Mouse (Mus musculus): Measurements from ENCODE around the gene Usf3.

Gene Usf3

GRCm38 (mm10) chr16:44253797-44254634 is 81.0 kb downstream of the Usf3 start:
- peaks cover 6% of the 10 kb centered on the region for H3K4me1 ChIP-seq (replicated peaks; ENCODE audit: low read depth, low read length)
- H3K27me3 ChIP-seq (ENCODE audit: insufficient read depth, low read length): 0 out of 2 replicates have a peak, but pooled peaks cover 3% of the 10 kb centered on the region
- H3K36me3 ChIP-seq (ENCODE audit: insufficient read depth, low read length): no peaks in the 10 kb centered on the region
- no peak for TF ChIP-seq POU5F1 (IDR thresholded peaks at IDR 0.05; ENCODE audit: borderline replicate concordance, low read length)
- TF ChIP-seq CTCF (conservative IDR thresholded peaks at IDR 0.05; ENCODE audit: low read length): no peak
- TF ChIP-seq NANOG (IDR thresholded peaks at IDR 0.05; ENCODE audit: borderline replicate concordance, low read length): no peak
- H3K9me3 ChIP-seq (ENCODE audit: low read length): no peaks in the 10 kb centered on the region
- no peak overlapping the region for H3K4me3 ChIP-seq (replicated peaks; ENCODE audit: low read length)

DNA sequence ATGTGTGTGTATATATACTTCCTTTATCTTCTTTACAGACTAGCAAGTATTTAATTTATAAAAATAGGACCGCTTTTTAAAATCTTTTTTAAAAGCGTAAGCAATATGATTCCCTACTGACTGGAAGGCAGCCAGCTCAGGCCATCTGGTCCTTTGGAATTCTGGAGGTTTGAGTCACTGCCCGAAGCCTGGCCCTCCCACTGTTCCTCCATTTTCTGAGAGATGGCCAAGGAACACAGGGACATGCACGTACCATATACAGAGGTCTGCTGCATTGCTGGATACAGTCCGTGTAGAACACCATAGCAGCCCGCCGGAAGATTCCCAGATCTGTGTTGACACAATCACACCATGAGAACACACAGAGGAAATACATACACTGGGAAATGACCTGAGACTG is 81.7 kb downstream of the Usf3 start:
- TF ChIP-seq CTCF (conservative IDR thresholded peaks at IDR 0.05; ENCODE audit: low read length) (no peak), NANOG (IDR thresholded peaks at IDR 0.05; ENCODE audit: borderline replicate concordance, low read length) (no peak), POU5F1 (IDR thresholded peaks at IDR 0.05; ENCODE audit: borderline replicate concordance, low read length) (no peak)
- no peaks in the 10 kb centered on the region for H3K9me3 ChIP-seq (ENCODE audit: low read length)
- H3K27me3 ChIP-seq (ENCODE audit: insufficient read depth, low read length): 0 out of 2 replicates have a peak, but pooled peaks cover 3% of the 10 kb centered on the region
- H3K4me1 ChIP-seq (replicated peaks; ENCODE audit: low read depth, low read length): peaks cover 6% of the 10 kb centered on the region
- H3K4me3 ChIP-seq (replicated peaks; ENCODE audit: low read length): no peak overlapping the region
- H3K36me3 ChIP-seq (ENCODE audit: insufficient read depth, low read length): no peaks in the 10 kb centered on the region

DNA sequence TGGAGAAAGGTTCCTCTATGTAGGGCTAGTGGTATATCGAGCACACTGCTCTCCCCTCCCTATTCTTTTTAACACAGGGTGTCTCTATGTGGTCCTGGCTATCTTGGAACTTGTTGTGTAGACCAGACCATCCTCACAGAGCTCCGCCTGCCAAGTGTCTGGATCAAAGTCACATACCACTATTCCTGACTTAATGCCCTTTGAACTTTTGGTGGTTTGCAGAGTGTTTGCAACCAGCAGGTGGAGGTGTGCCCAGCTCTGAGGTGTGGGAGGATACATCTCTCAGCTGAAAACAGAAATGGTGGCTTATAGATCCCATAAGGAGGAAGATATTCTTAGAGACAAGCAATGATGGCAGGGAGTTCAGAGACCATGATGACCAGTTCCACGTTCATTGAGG is 84.4 kb downstream of the Usf3 start:
- 0 out of 2 replicates have a peak, but pooled peaks cover 3% of the 10 kb centered on the region for H3K27me3 ChIP-seq (ENCODE audit: insufficient read depth, low read length)
- TF ChIP-seq POU5F1 (IDR thresholded peaks at IDR 0.05; ENCODE audit: borderline replicate concordance, low read length) (no peak), CTCF (conservative IDR thresholded peaks at IDR 0.05; ENCODE audit: low read length) (no peak)
- H3K4me3 ChIP-seq (replicated peaks; ENCODE audit: low read length): no peak overlapping the region
- H3K4me1 ChIP-seq (replicated peaks; ENCODE audit: low read depth, low read length): no peaks in the 10 kb centered on the region
- H3K9me3 ChIP-seq (ENCODE audit: low read length): no peaks in the 10 kb centered on the region
- H3K36me3 ChIP-seq (ENCODE audit: insufficient read depth, low read length): no peaks in the 10 kb centered on the region

DNA sequence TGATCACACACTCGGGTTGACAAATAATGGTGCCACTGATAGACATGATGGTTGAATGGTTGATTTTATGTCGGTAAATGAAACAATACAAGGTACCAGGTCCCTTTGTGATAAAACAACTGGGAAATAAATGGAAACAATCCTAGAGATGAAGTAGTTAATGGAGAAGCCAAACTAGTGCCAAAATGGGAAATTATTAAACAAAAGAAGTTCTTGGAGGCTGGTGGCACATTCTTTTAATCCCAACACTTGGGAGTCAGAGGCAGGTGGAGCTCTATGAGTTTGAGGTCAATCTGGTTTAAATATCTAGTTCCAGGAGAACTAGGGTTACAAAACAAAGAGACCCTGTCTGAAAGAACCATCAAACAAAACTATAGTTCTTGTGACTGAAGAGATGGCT is 91.9 kb downstream of the Usf3 start:
- peaks cover 5% of the 10 kb centered on the region for H3K4me1 ChIP-seq (replicated peaks; ENCODE audit: low read depth, low read length)
- no peaks in the 10 kb centered on the region for H3K27me3 ChIP-seq (ENCODE audit: insufficient read depth, low read length)
- H3K9me3 ChIP-seq (ENCODE audit: low read length): no peaks in the 10 kb centered on the region
- no peak overlapping the region for H3K4me3 ChIP-seq (replicated peaks; ENCODE audit: low read length)
- no peaks in the 10 kb centered on the region for H3K36me3 ChIP-seq (ENCODE audit: insufficient read depth, low read length)
- TF ChIP-seq NANOG (IDR thresholded peaks at IDR 0.05; ENCODE audit: borderline replicate concordance, low read length): no peak

DNA sequence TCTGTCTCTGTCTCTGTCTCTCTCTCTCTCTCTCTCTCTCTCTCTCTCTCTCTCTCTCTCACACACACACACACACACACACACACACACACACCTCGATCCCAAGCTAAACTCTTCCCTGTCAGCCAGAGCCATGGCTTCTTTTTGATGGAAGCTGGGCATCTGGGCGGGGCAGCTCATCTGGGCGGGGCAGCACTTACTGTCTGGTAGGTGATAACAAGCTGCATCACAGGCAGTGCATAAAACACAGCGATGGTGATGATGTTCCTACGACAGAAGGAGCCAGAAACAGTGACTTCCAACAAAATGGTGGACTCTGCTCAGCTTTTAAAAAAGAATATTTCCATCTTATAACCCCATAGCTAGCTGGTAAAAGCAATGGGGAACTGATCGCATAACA is 92.5 kb downstream of the Usf3 start:
- TF ChIP-seq NANOG (IDR thresholded peaks at IDR 0.05; ENCODE audit: borderline replicate concordance, low read length): no peak
- no peak for TF ChIP-seq POU5F1 (IDR thresholded peaks at IDR 0.05; ENCODE audit: borderline replicate concordance, low read length)
- no peak for TF ChIP-seq CTCF (conservative IDR thresholded peaks at IDR 0.05; ENCODE audit: low read length)
- Histone ChIP-seq H3K36me3 (ENCODE audit: insufficient read depth, low read length) (no peaks in the 10 kb centered on the region), H3K9me3 (ENCODE audit: low read length) (no peaks in the 10 kb centered on the region), H3K4me1 (replicated peaks; ENCODE audit: low read depth, low read length) (peaks cover 5% of the 10 kb centered on the region), H3K27me3 (ENCODE audit: insufficient read depth, low read length) (no peaks in the 10 kb centered on the region), H3K4me3 (replicated peaks; ENCODE audit: low read length) (no peak overlapping the region)

GRCm38 (mm10) chr16:44268541-44269215 is 95.6 kb downstream of the Usf3 start:
- no peaks in the 10 kb centered on the region for H3K9me3 ChIP-seq (ENCODE audit: low read length)
- TF ChIP-seq POU5F1 (IDR thresholded peaks at IDR 0.05; ENCODE audit: borderline replicate concordance, low read length): no peak
- no peak for TF ChIP-seq NANOG (IDR thresholded peaks at IDR 0.05; ENCODE audit: borderline replicate concordance, low read length)
- TF ChIP-seq CTCF (conservative IDR thresholded peaks at IDR 0.05; ENCODE audit: low read length): no peak
- H3K4me3 ChIP-seq (replicated peaks; ENCODE audit: low read length): no peak overlapping the region
- no peaks in the 10 kb centered on the region for H3K27me3 ChIP-seq (ENCODE audit: insufficient read depth, low read length)
- H3K4me1 ChIP-seq (replicated peaks; ENCODE audit: low read depth, low read length): peaks cover 8% of the 10 kb centered on the region
- no peaks in the 10 kb centered on the region for H3K36me3 ChIP-seq (ENCODE audit: insufficient read depth, low read length)

DNA sequence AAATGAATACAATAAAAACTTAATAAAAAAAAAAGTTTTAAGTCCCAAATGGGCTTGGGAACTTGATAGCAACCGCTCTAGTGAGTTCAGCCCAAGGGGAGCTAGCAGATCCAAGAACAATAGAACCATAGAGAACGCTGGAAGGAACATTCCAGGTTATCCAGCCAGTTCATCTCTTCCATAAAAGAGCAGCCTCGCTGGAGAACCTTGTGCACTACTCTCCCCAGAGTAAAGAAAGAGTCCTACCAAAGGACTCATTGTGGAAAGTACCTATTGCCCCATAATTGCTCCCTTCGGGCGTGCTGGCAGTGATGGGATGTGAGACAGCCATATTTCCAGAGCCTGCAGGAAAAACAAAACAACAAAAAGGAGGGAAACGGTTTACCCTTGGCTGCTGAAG is 96.5 kb downstream of the Usf3 start:
- H3K4me1 ChIP-seq (replicated peaks; ENCODE audit: low read depth, low read length): peaks cover 8% of the 10 kb centered on the region
- no peaks in the 10 kb centered on the region for H3K9me3 ChIP-seq (ENCODE audit: low read length)
- no peak for TF ChIP-seq CTCF (conservative IDR thresholded peaks at IDR 0.05; ENCODE audit: low read length)
- TF ChIP-seq POU5F1 (IDR thresholded peaks at IDR 0.05; ENCODE audit: borderline replicate concordance, low read length): no peak
- no peak for TF ChIP-seq NANOG (IDR thresholded peaks at IDR 0.05; ENCODE audit: borderline replicate concordance, low read length)
- H3K4me3 ChIP-seq (replicated peaks; ENCODE audit: low read length): no peak overlapping the region
- H3K36me3 ChIP-seq (ENCODE audit: insufficient read depth, low read length): no peaks in the 10 kb centered on the region
- no peaks in the 10 kb centered on the region for H3K27me3 ChIP-seq (ENCODE audit: insufficient read depth, low read length)

GRCm38 (mm10) chr16:44270606-44271005 is 97.6 kb downstream of the Usf3 start:
- Histone ChIP-seq H3K4me3 (replicated peaks; ENCODE audit: low read length) (no peak overlapping the region), H3K4me1 (replicated peaks; ENCODE audit: low read depth, low read length) (peaks cover 6% of the 10 kb centered on the region), H3K36me3 (ENCODE audit: insufficient read depth, low read length) (no peaks in the 10 kb centered on the region), H3K9me3 (ENCODE audit: low read length) (no peaks in the 10 kb centered on the region), H3K27me3 (ENCODE audit: insufficient read depth, low read length) (no peaks in the 10 kb centered on the region)
- TF ChIP-seq NANOG (IDR thresholded peaks at IDR 0.05; ENCODE audit: borderline replicate concordance, low read length) (no peak), CTCF (conservative IDR thresholded peaks at IDR 0.05; ENCODE audit: low read length) (no peak), POU5F1 (IDR thresholded peaks at IDR 0.05; ENCODE audit: borderline replicate concordance, low read length) (no peak)

Data from E14TG2a.4 (cell line).